ENCODE assay signal across 16 mouse cellular contexts in the genomic region with DNA sequence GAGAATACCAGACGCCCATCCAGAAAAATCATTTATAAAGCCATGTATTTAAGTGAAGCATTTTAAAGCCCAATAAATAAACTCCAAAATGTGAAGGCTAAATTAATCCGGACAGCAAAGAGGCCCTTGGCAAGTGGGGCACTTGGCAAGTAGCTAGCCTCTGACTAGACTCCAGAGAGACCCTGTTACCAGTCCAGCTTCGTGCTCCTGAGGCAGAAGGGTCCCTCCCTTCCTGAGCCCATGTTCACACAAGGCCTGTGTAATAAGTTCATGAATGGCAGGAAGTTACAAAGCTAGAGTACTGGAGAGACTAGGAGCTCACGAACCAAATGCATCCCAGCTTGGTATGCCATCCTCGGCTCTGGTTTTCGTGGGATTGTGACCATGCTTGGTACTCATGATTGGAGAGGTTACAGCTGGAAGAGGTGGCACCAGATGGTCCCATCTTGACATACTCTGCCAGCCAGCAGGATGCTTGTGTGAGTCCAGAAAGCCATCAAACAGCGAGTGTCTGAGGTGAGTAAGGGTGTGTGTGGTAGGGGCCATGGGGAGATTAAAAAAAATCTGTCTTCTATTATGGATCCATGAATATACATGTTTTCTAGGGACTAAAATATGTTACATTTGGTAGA.
DNase-seq lines count a peak whose midpoint lies in the region; ATAC-seq and TF ChIP-seq lines count a peak whose summit lies in the region.
"Had no signal": no experiment of that assay in that cellular context is flagged by ENCODE, and none has a peak within 500 bp of the region (broad histone marks: within the 10 kb centered on the region; RNA-seq: fewer than 3 reads in every experiment).

No protein-coding gene starts in this region.

- no peak for DNase-seq in hindbrain, embryonic 10.5 days (ENCODE audit: low spot score)
- peak; percentile 40 for DNase-seq in midbrain, postnatal 0 days (ENCODE audit: low spot score)
- no peak for DNase-seq in midbrain, embryonic 10.5 days (ENCODE audit: low spot score)
- DNase-seq in cerebellum, adult 8-10 months: peak; percentile 25
- DNase-seq in layer of hippocampus, postnatal 10 days (ENCODE audit: low spot score in 2 of 2): peak; percentile 23 to 37
- no peak for DNase-seq in left cerebral cortex, adult 8-10 months (ENCODE audit: low spot score in 2 of 2)
- DNase-seq: gastrocnemius, postnatal 36 days; kidney, adult 8-10 months; lung, embryonic 14.5 days; spleen, adult 18-20 months; thymus, postnatal 14 days had no signal

- peaks cover 5% of the 10 kb centered on the region; the same call in 1 of the 2 replicates for H3K36me3 ChIP-seq in hindbrain, embryonic 15.5 days
- H3K36me3 ChIP-seq in hindbrain, embryonic 10.5 days: peaks cover 3% of the 10 kb centered on the region; the same call in 1 of the 2 replicates
- no peaks in the 10 kb centered on the region; the same call in 1 of the 2 replicates for H3K36me3 ChIP-seq in midbrain, postnatal 0 days (ENCODE audit: insufficient read depth, low read length)
- H3K36me3 ChIP-seq in midbrain, embryonic 10.5 days: no peaks in the 10 kb centered on the region

- H3K27me3 ChIP-seq in hindbrain, embryonic 15.5 days: no peaks in the 10 kb centered on the region
- no peaks in the 10 kb centered on the region for H3K27me3 ChIP-seq in hindbrain, embryonic 10.5 days (ENCODE audit: insufficient read depth, poor library complexity, severe bottlenecking)
- H3K27me3 ChIP-seq in midbrain, postnatal 0 days (ENCODE audit: insufficient read depth, low read length): no peaks in the 10 kb centered on the region
- H3K27me3 ChIP-seq in midbrain, embryonic 10.5 days (ENCODE audit: low read depth, poor library complexity, severe bottlenecking): no peaks in the 10 kb centered on the region
- H3K27me3 ChIP-seq: limb, embryonic 13.5 days had no signal

- H3K9ac ChIP-seq in hindbrain, embryonic 15.5 days: no peak overlapping the region
- H3K9ac ChIP-seq in midbrain, postnatal 0 days (replicated peaks; ENCODE audit: low read length, poor library complexity, severe bottlenecking): no peak overlapping the region
- H3K9ac ChIP-seq: limb, embryonic 13.5 days; lung, embryonic 14.5 days had no signal

- no peak overlapping the region for H3K27ac ChIP-seq in hindbrain, embryonic 15.5 days (replicated peaks)
- no peak overlapping the region for H3K27ac ChIP-seq in hindbrain, embryonic 10.5 days
- 0 out of 2 replicates have a peak overlapping the region, but pooled peaks have one; percentile 26 for H3K27ac ChIP-seq in midbrain, postnatal 0 days (ENCODE audit: low read depth, low read length)
- no peak overlapping the region for H3K27ac ChIP-seq in midbrain, embryonic 10.5 days (replicated peaks)
- H3K27ac ChIP-seq: limb, embryonic 13.5 days had no signal

- ATAC-seq in hindbrain, embryonic 15.5 days (ENCODE audit: low FRiP score, low read depth): 0 out of 2 replicates have a peak, but pooled peaks have one; percentile 4
- ATAC-seq in midbrain, postnatal 0 days (ENCODE audit: low FRiP score): no peak
- ATAC-seq: hindbrain, embryonic 16.5 days had no signal

- 73% methylated on average over 7 of the region's 7 CpGs for WGBS in hindbrain, embryonic 15.5 days
- 86% methylated on average over 7 of the region's 7 CpGs for WGBS in hindbrain, embryonic 10.5 days
- 78% methylated on average over 7 of the region's 7 CpGs for WGBS in midbrain, postnatal 0 days
- 89% methylated on average over 7 of the region's 7 CpGs for WGBS in midbrain, embryonic 10.5 days

- no peak for TF ChIP-seq CTCF in midbrain, postnatal 0 days (IDR thresholded peaks at IDR 0.05)

- no peak overlapping the region for H3K4me2 ChIP-seq in hindbrain, embryonic 15.5 days
- H3K4me2 ChIP-seq in midbrain, postnatal 0 days (ENCODE audit: low read depth, low read length, poor library complexity, severe bottlenecking): no peak overlapping the region
- H3K4me2 ChIP-seq: limb, embryonic 13.5 days; lung, embryonic 14.5 days had no signal

- no peak overlapping the region for H3K4me3 ChIP-seq in hindbrain, embryonic 15.5 days
- H3K4me3 ChIP-seq in hindbrain, embryonic 10.5 days: no peak overlapping the region
- H3K4me3 ChIP-seq in midbrain, postnatal 0 days (ENCODE audit: low read depth, low read length): no peak overlapping the region
- H3K4me3 ChIP-seq in midbrain, embryonic 10.5 days: no peak overlapping the region
- H3K4me3 ChIP-seq: limb, embryonic 13.5 days; megakaryocyte, embryonic 14.5 days; myocyte had no signal

- H3K9me3 ChIP-seq in hindbrain, embryonic 15.5 days: no peaks in the 10 kb centered on the region
- no peaks in the 10 kb centered on the region for H3K9me3 ChIP-seq in hindbrain, embryonic 10.5 days
- H3K9me3 ChIP-seq in midbrain, postnatal 0 days (ENCODE audit: low read length): no peaks in the 10 kb centered on the region
- no peaks in the 10 kb centered on the region for H3K9me3 ChIP-seq in midbrain, embryonic 10.5 days (replicated peaks)
- H3K9me3 ChIP-seq: limb, embryonic 13.5 days; megakaryocyte, embryonic 14.5 days had no signal

- H3K4me1 ChIP-seq in hindbrain, embryonic 15.5 days (replicated peaks): no peaks in the 10 kb centered on the region
- H3K4me1 ChIP-seq in hindbrain, embryonic 10.5 days (replicated peaks): no peaks in the 10 kb centered on the region
- H3K4me1 ChIP-seq in midbrain, postnatal 0 days (ENCODE audit: insufficient read depth, low read length): no peaks in the 10 kb centered on the region
- no peaks in the 10 kb centered on the region for H3K4me1 ChIP-seq in midbrain, embryonic 10.5 days
- H3K4me1 ChIP-seq: limb, embryonic 13.5 days had no signal

Comparison
In these comparisons a context has a peak if more than half of its experiments do, and no peak if none do; other contexts are left out.
1. DNase-seq: peak in midbrain, postnatal 0 days (single experiment), cerebellum, adult 8-10 months (single experiment) and layer of hippocampus, postnatal 10 days (2 of 2); none in hindbrain, embryonic 10.5 days (single experiment), midbrain, embryonic 10.5 days (single experiment) and left cerebral cortex, adult 8-10 months (0 of 2).